Mouse (Mus musculus) forebrain, postnatal 0 days (tissue): Measurements from ENCODE around the gene Taf4. TPM values are rescaled to one million over a fixed set of nuclear protein-coding genes. Genes with fewer than 3 reads are reported as not detected.

Source experiments
- ATAC-seq: fragments of 200-750 bp; cut with Nextera tagmentation; 2 replicates; pipeline ENCODE4 v1.8.0; 2017; ENCODE audit warnings: mild to moderate bottlenecking, moderate library complexity
- DNase-seq: peaks from one replicate; pipeline ENCODE4 v3.0.0-alpha.2; 2015
- H3K27ac ChIP-seq: fragments of 300-500 bp; sonication (generic); 2 replicates; pipeline ENCODE4 v1.5.1; 2014; ENCODE audit warnings: low read depth, mild to moderate bottlenecking, antibody characterized with exemption, low read length, moderate library complexity, mixed read lengths
- H3K27me3 ChIP-seq: fragments of 300-500 bp; sonication (generic); 2 replicates; pipeline ENCODE4 v1.6.1; 2014; ENCODE audit warnings: mild to moderate bottlenecking, low read length, mixed read lengths; ENCODE audit not compliant: insufficient read depth
- H3K36me3 ChIP-seq: fragments of 300-500 bp; sonication (generic); 2 replicates; pipeline ENCODE4 v1.6.1; 2014; ENCODE audit warnings: mild to moderate bottlenecking, moderate library complexity; ENCODE audit not compliant: insufficient read depth
- H3K4me1 ChIP-seq: fragments of 300-500 bp; sonication (generic); 2 replicates; pipeline ENCODE4 v1.6.1; 2014; ENCODE audit warnings: antibody characterized with exemption; ENCODE audit not compliant: insufficient read depth
- H3K4me2 ChIP-seq: fragments of 300-500 bp; sonication (generic); 2 replicates; pipeline ENCODE4 v1.6.1; 2014; ENCODE audit warnings: low read depth, mild to moderate bottlenecking, moderate library complexity
- H3K4me3 ChIP-seq: fragments of 300-500 bp; sonication (generic); 2 replicates; pipeline ENCODE4 v1.5.1; 2014; ENCODE audit warnings: low read depth, low read length, mixed read lengths
- H3K9ac ChIP-seq: fragments of 300-500 bp; sonication (generic); 2 replicates; pipeline ENCODE4 v1.6.1; 2014; ENCODE audit warnings: mild to moderate bottlenecking
- H3K9me3 ChIP-seq: fragments of 300-500 bp; sonication (generic); 2 replicates; pipeline ENCODE4 v1.6.1; 2016; ENCODE audit warnings: low read length
- CTCF ChIP-seq: sonication (generic); IDR thresholded peaks from 2 replicates; pipeline ENCODE4 v1.5.1; 2016; ENCODE audit warnings: antibody characterized with exemption, control low read depth, low read depth
- WGBS: fragments of 180-500 bp; shearing (Covaris S2); extraction: QIAGEN DNeasy Blood & Tissue Kit; methylation state at CpG from one replicate; pipeline ENCODE4 v1.1.7; 2014; 5-methylcytosine and 5-hydroxymethylcytosine counted together
- polyA plus RNA-seq: library from polyadenylated mRNA; unstranded; fragments of >200 nt; fragmentation: Nextera tagmentation; extraction: Ambion mirVana; gene quantifications from 2 replicates; pipeline ENCODE4 v1.2.1, GENCODE M21; 2015
- total RNA-seq: library from RNA; depleted of rRNA; stranded (reverse); fragments of >200 nt; gene quantifications from 2 replicates; pipeline ENCODE4 v1.2.3, GENCODE M21; 2014

Gene Taf4
- total and polyA plus RNA-seq, 2 experiments from 2014 or later = 2.4 to 12.5 TPM

GRCm38 (mm10) chr2:179975851-179976250 lies 595 bp downstream of the Taf4 start:
- Histone ChIP-seq H3K27ac (peak overlapping the region; percentile 97), H3K4me2 (peak overlapping the region; percentile 98), H3K9ac (peak overlapping the region; percentile 98), H3K27me3 (no peaks in the 10 kb centered on the region), H3K36me3 (no peaks in the 10 kb centered on the region), H3K4me3 (peak overlapping the region; percentile 98), H3K9me3 (no peaks in the 10 kb centered on the region), H3K4me1 (peaks cover 15% of the 10 kb centered on the region)
- 3% methylated on average over 5 of the region's 82 CpGs for WGBS
- DNase-seq (no peak), ATAC-seq (no peak)
- TF ChIP-seq CTCF = no peak

- Histone ChIP-seq H3K4me3 (peak overlapping the region; percentile 98), H3K9ac (peak overlapping the region; percentile 98), H3K9me3 (no peaks in the 10 kb centered on the region), H3K4me2 (peak overlapping the region; percentile 98), H3K27me3 (no peaks in the 10 kb centered on the region), H3K36me3 (no peaks in the 10 kb centered on the region), H3K27ac (no peak overlapping the region), H3K4me1 (peaks cover 19% of the 10 kb centered on the region)
- DNase-seq (peak; percentile 24), ATAC-seq (no peak)
- 1% methylated on average over 44 of the region's 45 CpGs for WGBS
- TF ChIP-seq CTCF = no peak
Observed at GRCm38 (mm10) chr2:179974651-179975471, 1.6 kb downstream of the Taf4 start.

- H3K9me3 ChIP-seq = no peaks in the 10 kb centered on the region
- peak overlapping the region; percentile 98 for H3K9ac ChIP-seq
- TF ChIP-seq CTCF = no peak
- H3K27ac ChIP-seq = no peak overlapping the region
- H3K27me3 ChIP-seq = no peaks in the 10 kb centered on the region
- H3K36me3 ChIP-seq = no peaks in the 10 kb centered on the region
- H3K4me3 ChIP-seq = peak overlapping the region; percentile 98
- 23% methylated on average over 8 of the region's 8 CpGs for WGBS
- peak overlapping the region; percentile 98 for H3K4me2 ChIP-seq
- ATAC-seq (no peak), DNase-seq (no peak)
- H3K4me1 ChIP-seq = peaks cover 19% of the 10 kb centered on the region
Observed at GRCm38 (mm10) chr2:179973871-179974628, 2.4 kb downstream of the Taf4 start.

GRCm38 (mm10) chr2:179972406-179972805 lies 4.0 kb downstream of the Taf4 start:
- Histone ChIP-seq H3K36me3 (no peaks in the 10 kb centered on the region), H3K9ac (no peak overlapping the region), H3K4me2 (no peak overlapping the region), H3K9me3 (no peaks in the 10 kb centered on the region), H3K4me1 (peaks cover 19% of the 10 kb centered on the region), H3K27me3 (no peaks in the 10 kb centered on the region), H3K4me3 (no peak overlapping the region), H3K27ac (no peak overlapping the region)
- DNase-seq = no peak
- TF ChIP-seq CTCF = no peak
- no peak for ATAC-seq
- WGBS = 82% methylated on average over 2 of the region's 2 CpGs

- no peak overlapping the region for H3K9ac ChIP-seq
- DNase-seq = no peak
- no peaks in the 10 kb centered on the region for H3K9me3 ChIP-seq
- H3K4me2 ChIP-seq = no peak overlapping the region
- no peak overlapping the region for H3K27ac ChIP-seq
- TF ChIP-seq CTCF = no peak
- peaks cover 19% of the 10 kb centered on the region for H3K4me1 ChIP-seq
- H3K36me3 ChIP-seq = no peaks in the 10 kb centered on the region
- 74% methylated on average over 2 of the region's 2 CpGs for WGBS
- no peak for ATAC-seq
- no peaks in the 10 kb centered on the region for H3K27me3 ChIP-seq
- H3K4me3 ChIP-seq = no peak overlapping the region
Observed at GRCm38 (mm10) chr2:179971891-179972290, 4.6 kb downstream of the Taf4 start.

- ATAC-seq (no peak), DNase-seq (no peak)
- Histone ChIP-seq H3K4me2 (no peak overlapping the region), H3K9ac (no peak overlapping the region), H3K4me3 (no peak overlapping the region), H3K4me1 (peaks cover 12% of the 10 kb centered on the region), H3K9me3 (no peaks in the 10 kb centered on the region), H3K27me3 (no peaks in the 10 kb centered on the region), H3K27ac (no peak overlapping the region), H3K36me3 (no peaks in the 10 kb centered on the region)
- 69% methylated on average over 3 of the region's 3 CpGs for WGBS
- TF ChIP-seq CTCF = no peak
Observed at GRCm38 (mm10) chr2:179969137-179969536, 7.3 kb downstream of the Taf4 start.

GRCm38 (mm10) chr2:179967633-179968032 lies 8.8 kb downstream of the Taf4 start:
- no peak for DNase-seq
- Histone ChIP-seq H3K27me3 (no peaks in the 10 kb centered on the region), H3K9ac (no peak overlapping the region), H3K4me3 (no peak overlapping the region), H3K36me3 (no peaks in the 10 kb centered on the region), H3K4me1 (0 out of 2 replicates have a peak, but pooled peaks cover 4% of the 10 kb centered on the region), H3K27ac (no peak overlapping the region), H3K4me2 (no peak overlapping the region), H3K9me3 (no peaks in the 10 kb centered on the region)
- no peak for TF ChIP-seq CTCF
- 78% methylated on average over 5 of the region's 5 CpGs for WGBS
- no peak for ATAC-seq
